Mouse (Mus musculus): ENCODE data around the gene Limd1. TPM values are rescaled to one million over a fixed set of nuclear protein-coding genes. Genes with fewer than 3 reads are reported as not detected.

Limd1 gene
- total RNA-seq, 2 experiments from 2014 or later, result 8.2 to 11.3 TPM

DNA sequence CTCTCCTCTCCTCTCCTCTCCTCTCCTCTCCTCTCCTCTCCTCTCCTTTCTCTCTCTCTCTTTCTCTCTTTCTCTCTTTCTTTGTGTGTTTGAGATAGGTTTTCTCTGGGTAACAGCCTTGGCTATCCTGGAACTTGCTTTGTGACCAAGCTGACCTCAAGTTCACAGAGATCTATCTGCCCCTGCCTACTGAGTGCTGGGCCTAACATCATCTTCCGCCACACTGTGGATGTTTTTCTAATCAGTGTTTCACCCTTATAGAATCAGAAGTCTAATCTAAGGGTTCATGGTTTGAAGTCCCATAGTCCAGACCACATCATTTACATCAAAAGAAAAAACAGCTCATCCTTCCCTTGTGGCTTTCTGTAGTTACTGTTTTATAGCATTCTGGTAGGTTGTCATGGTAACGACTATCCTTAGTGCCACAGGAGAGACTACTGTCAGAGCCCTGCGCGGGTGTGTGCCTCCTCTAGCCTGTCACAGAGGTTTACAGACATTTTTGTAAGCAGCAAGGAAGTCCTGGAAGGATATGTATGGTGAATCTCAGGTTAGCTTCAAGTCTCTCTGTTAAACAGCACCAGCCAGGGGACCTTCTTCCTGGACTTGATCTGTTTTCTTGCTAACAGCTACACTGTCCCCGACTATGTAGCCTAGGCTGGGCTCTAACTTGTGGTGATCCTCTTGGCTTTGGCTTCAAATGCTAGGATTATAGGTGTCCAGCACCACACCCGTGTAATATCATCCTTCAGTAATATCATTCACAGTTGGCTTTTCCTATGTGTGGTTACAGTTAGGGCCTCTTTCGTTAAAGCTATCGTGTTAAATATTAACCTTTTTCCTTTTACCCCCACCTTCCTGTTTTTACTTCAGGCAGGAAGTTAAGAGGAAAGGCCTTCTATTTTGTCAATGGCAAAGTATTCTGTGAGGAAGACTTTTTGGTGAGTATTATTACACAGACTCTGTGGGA lies 31.4 kb downstream of the Limd1 start:
- no peak for DNase-seq (ENCODE audit: low spot score in 2 of 2)

DNA sequence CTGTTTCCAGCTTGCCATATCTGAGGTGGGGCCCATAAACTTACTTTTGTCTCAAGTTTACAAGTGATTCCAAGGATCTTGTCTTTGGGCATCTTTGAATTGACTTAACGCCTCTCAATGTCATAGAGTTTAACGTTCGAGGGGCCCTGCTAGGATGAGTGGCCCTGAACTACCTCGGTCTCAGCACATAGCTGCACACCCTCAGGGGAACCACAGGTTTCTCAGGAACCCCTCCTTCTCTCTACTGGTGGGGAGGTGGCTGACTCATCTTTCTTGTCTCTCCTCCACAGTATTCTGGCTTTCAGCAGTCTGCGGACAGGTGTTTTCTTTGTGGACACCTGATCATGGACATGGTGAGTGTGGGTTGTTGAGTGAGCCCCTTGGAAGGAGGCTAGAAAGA lies 32.4 kb downstream of the Limd1 start:
- DNase-seq (ENCODE audit: low spot score in 2 of 2), result no peak

DNA sequence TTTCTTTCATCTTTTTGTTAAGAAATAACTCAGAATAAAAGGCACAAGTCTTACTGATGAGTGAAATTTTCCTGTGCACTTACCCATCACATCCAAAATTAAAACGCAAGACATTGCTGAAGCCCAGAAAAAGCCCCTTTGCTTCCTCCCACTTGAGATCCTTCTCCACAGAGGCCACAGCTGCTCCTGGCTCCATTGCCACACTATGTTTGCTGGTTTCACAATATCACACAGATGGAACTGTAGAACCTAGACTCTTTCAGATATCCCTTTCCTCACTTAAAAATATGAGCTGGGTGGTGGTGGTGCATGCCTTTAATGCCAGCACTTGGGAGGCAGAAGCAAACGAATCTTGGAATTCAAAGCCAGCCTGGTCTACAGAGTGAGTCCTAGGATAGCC lies 34.0 kb downstream of the Limd1 start:
- no peak for DNase-seq (ENCODE audit: low spot score in 2 of 2)

DNA sequence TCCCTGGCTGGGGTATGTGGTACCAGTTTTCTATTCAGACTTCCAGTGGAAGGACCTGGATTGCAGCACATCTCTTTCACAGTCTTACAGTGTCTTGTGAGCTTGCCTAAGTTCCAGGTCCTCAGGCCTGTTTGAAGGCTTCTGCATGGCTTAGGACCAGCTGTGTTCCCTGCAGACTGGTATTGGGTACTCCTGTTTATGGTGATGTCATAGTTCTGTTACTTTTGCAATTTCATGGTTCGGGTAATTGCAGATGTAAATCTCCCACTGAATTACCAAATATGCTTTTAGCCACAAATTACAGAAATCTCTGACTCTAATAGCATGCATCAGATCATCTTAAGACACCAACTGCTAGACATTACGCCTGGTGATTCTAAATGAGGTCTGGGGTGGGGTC lies 36.6 kb downstream of the Limd1 start:
- DNase-seq (ENCODE audit: low spot score in 2 of 2), result no peak

DNA sequence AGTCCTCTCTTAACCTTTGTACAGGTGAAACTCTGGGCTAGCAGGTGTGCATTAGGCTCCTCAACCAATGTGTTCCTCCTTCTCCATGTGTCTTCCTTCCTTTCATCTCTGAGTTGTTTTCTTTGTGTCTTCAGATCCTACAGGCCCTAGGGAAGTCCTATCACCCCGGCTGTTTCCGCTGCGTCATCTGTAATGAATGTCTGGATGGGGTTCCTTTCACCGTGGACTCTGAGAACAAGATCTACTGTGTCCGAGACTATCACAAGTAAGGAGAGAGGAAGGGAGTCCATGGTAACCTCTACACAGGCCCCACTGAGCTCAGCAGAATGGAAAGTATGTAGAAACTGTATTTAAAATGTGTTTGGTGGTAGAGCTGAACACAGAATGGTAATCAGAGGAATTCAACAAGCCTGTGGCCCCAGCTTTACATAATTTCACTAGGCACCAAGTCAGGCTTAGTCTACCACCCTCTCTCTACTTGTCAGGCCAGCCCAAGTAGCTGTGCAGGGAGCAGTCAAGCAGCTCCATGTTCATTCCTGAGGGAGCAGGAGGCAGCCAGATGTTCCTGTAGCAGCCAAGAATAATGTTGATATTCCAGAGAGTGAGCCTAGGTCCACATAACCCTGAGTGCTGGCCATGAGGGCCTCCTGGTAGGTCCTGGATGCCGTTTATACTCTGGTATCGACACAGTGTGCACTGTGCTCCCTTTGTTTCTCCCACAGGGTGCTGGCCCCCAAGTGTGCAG lies 38.3 kb downstream of the Limd1 start:
- no peak for DNase-seq (ENCODE audit: low spot score in 2 of 2)

DNA sequence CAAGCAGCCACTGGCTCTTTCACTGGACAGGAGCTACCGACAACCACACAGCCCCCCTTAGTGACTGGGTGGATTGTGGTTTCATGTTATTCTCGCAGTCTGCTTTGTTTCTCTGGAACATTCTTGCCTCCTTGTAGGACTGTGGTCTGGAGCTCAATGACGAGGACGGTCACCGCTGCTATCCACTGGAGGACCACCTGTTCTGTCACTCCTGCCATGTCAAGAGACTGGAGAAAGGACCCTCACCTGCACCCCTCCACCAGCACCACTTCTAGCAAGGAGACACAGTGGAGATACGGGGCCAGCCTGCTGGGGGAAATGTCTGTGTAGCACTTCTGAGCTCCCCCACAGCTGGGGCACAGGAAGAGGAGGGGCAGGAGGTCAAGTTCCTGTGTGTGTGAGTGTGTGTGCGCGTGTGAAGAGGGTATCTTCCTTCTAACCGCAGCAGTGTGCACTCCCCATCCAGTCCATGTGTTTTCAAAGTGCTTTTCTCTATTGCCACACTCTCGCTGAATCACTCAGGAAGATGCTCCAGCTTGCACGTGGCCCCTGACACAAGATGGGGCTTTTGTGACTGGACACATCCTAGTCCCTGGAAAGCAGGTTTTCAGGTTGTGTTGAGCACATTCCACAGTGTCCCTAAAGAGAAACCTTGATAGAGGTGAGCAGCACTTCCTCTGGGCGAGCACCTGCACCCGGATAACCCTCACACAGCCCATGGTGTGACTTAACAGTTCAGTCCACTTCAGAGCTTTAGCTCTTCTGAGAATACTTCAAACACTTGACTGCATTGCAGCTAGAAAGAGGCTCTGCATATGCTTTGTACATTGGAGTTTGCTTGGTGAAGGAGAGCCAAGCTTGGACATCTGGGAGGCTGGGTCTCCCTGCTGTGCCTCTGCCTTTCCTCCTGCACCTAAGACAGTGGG lies 40.7 kb downstream of the Limd1 start:
- no peak for DNase-seq (ENCODE audit: low spot score in 2 of 2)

DNA sequence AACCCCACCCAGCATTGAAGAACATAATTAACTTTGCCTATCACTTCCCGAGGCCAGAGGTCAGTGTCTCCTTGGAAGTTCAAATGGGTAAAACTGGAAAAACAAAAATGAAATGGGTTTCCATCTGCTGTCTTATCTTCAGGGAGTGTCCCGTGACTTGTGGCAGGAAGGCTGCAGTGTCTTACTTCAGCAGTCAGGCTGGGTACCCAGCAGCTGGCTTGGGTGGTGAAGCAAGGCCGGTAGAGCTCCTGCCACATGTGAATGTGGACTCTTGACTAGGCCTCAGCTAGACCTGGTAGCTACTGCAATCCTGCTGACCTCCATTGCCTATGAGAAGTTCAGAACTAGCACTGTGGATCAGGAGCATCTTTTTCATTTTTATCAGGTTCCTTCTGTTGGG lies 42.2 kb downstream of the Limd1 start:
- DNase-seq (ENCODE audit: low spot score in 2 of 2), result no peak

DNA sequence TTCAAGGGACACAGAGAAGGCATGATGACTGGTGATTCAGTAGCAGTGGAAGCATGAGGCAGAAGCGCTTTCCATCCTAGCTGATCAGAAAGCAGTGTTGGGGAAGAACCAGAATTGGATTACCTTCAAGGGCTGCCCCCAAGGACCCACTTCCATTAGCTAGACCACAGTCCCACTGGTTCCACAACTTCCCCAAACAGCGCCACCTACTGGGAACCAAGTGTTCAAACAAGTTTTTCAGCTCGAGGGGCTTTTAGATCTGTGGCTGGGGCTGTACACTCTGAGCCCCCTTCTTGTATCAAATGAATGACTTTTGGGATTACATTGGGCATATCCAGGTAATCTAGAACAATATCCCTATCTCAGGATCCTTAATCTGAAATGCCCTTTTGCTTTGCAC lies 45.2 kb downstream of the Limd1 start:
- no peak for DNase-seq (ENCODE audit: low spot score in 2 of 2)

DNA sequence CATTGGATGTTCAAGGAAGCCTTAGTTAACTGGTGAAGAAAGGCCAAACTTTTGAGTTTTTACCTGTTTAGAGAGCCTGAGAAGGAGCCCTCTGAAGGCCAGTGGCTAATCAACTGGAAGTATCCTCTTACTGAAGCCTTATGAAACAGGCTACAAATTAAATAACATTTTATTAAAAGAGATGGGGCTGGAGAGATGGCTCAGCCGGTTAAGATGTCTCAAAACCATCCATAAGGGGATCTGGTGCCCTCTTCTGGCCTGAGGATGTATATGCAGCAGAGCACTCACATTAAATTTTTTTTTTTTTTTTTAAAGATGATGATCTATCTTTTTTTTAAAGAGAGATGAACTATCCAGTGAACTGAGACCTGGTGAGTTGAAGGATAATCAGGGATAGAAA lies 46.6 kb downstream of the Limd1 start:
- peak; percentile 46 to 70 for DNase-seq (ENCODE audit: low spot score in 2 of 2)

DNA sequence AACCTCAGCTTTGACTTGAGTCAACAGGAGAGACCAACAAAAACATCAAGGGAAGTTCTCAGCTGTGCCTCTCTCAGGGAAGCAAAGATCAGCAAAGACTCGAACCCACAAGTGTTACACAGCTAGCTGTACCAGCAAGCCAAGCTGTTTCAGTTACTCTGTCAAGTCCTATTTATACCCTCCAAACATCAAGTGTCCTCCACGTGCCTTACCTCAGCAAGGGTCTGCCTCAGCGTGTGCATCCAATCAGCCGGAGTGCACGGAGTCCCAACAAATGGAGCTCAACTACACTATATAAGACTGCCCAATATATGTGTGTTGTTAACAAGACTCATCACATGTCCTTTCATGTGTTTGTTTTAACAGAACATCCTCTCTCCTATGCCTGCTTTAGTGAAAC lies 48.0 kb downstream of the Limd1 start:
- no peak for DNase-seq (ENCODE audit: low spot score in 2 of 2)

DNA sequence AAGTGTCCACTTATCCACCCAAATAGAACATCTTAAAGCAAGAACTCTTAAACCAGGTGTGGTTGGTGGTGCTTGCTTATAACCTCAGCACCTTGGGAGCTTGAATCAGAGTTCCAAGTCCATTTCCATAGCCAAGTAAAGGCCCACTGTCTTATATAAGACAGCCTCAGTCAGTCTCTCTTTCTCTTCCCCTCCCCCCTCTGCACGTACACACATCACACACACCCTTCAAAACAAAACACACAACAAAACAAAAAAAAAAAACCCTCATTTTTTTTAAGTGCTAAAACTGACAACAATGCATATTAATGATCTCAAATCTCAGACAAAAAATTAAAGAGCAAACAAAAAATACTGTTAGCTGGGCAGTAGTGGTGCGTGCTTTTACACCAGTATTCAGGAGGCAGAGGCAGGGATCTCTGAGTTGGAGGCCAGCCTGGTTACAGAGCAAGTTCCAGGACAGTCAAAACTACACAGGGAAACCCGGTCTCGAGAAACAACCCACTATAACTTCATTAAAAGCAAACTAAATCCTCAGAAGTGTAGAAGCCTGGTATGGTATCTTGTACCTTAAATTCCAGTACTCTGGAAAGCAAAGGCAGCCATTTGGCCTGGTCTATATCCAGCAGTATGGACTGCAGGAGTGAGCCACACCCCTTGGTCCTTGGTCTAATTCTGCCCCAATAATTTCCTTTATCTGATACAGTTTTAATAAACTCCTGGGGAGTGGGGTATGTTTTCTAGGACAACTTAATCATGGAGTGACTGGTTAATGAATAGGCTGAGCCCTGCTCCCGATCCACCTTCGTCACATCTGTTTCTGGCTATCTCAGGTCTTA lies 49.8 kb downstream of the Limd1 start:
- no peak for DNase-seq (ENCODE audit: low spot score in 2 of 2)

DNA sequence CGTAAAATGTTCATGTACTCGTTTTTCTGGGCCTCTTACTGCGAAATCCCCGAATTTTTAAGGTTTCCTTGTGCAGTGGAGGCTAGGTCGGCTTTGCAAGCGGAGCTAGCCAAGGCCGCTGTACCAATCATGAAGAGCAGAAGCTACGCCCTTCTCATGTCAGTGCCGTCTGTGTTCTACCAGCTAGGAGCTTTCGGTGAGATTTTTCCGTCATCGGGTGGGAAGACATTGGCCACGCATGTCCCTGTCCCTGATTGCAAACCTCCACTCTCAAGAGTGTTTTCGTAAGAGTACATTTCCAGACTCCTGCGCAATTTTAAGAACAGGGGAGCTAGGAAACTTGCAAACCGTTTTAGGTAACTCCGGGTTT lies 50.4 kb downstream of the Limd1 start:
- DNase-seq (ENCODE audit: low spot score in 2 of 2), result no peak

DNA sequence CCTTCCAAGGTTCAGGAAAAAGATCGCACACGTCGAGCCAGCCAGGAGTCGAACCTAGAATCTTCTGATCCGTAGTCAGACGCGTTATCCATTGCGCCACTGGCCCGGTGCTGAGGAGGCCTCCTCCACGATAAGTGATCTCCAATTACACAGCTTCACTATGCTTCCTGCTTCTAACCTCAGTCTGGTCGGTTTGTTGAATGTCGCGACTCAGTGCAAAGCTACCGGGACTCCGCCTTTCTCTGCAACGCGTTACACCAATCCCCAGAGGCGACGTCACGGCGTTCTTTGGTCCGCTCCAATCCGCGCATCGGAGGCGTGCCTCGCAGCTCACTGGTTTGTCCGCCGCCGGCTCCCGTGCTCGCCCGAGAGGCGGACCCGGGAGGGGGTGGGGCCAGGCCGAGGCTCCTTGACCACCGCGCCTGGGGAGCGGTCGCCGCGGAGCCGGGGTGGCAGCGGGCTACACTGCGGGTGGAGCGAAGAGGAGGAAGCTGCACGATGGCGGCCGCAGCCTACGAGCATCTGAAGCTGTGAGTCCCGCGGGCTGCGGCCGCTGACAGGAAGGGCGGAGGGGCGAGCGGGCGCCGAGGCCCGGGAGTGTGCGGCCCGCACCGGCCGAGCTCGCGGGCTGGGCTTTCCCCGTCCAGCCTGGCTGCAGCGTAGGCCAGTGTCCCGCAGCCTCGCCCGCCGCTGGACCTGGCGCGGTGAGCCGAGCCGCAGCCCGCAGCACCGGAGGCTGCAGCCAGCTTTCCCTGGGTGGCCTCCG lies 51.1 kb downstream of the Limd1 start, which contains the start of gene Sacm1l:
Sacm1l (plus strand) TSS at position 368 of the 766 bp plus-strand sequence.
- peak; percentile 96 to 99 for DNase-seq (ENCODE audit: low spot score in 2 of 2)

DNA sequence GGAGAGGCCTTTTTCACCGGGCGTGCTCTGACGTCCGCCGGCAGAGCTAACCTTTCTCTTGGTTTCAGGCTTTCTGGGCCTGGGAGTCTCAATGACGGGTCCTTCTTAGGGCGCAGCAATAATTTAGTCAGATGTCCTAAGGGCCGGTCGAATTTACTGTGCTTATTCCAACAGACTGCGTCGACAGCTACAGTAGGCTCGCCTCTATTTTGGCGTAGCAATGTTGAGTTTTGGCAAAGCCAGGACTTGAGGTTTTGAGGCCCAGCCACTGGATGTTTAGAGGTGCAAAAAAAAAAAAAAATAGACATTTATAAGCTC lies 51.6 kb downstream of the Limd1 start:
- no peak for DNase-seq (ENCODE audit: low spot score in 2 of 2)

DNA sequence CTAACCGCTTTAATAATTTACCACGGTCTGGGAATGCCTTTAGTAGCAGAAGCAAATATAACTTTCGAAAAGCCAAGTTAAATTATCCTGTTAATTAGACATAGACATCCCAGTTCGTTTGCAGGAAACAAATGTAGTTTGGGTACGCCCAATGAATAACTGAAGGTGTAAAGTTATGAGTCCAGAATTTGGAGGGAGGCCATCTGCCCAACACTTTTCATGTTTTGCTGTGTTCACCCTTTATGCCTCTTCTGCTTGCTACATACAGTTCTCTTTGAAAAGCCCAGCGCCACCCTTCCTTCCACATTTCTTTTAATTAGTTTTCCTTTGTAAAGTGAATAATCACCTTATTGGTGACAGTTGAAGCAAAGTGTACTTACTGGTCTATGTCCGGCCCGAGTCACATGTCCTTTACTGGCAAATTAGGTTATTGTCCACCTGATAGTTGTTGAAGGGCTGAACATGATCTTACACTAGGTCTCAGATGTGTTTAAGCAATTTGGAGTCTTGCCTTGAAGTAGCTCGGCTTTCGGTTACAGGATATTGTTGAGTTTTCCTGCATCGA lies 52.1 kb downstream of the Limd1 start:
- no peak for DNase-seq (ENCODE audit: low spot score in 2 of 2)

DNA sequence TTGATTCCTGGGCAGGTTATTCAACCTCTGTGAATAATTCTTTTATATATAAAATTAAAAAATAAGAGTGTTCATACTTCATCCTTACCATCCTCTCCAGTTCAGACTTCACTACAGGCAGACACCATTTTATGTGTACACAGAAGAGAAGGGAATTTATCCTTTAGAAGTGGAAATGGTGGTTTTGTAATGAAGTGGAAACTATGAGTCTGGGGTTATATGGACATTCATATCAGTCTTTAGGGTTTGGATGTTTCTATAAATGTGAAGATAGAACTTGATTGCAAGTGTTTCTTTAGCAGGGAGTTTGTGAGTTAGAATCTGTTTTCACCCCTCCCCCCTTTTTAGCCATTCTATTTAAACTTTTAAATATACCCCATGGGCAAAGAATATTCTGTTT lies 52.7 kb downstream of the Limd1 start:
- DNase-seq (ENCODE audit: low spot score in 2 of 2), result no peak

DNA sequence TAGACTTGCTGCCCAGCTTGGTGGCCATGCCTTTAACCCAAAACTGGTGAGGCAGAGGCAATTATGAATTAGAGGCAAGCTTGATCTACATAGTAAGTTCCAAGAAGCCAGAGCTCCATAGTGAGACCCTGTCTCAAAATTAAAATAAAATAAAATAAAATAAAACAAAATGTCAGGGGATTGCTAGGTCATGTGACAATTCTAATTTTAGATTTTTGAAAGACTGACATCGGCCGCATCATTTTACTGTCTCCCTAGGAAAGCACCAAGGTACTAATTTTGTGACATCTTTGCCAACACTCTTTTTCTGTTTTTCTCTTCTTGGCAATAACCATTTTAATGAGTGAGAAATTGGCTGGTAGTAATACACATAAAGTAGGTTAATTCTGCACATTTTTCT lies 58.1 kb downstream of the Limd1 start:
- no peak for DNase-seq (ENCODE audit: low spot score in 2 of 2)

DNA sequence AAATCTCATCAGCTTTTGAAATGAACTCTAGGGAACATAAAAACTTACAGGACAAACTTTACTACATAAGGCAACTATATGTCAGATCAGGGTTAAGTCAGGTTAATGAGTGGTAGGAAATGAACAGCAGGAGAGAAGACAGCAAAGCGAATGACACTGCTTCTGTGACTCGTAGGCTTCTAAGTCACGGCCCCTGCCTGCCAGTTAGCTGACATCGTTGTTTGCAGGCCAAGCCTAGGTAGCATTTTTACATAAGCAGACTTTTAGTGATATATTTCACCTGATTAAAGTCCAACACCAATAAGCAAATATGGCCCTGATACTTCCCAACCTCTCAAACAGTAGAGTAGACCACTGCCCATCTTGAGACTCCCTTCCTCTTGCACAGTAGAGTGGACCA lies 59.7 kb downstream of the Limd1 start:
- no peak for DNase-seq (ENCODE audit: low spot score in 2 of 2)

DNA sequence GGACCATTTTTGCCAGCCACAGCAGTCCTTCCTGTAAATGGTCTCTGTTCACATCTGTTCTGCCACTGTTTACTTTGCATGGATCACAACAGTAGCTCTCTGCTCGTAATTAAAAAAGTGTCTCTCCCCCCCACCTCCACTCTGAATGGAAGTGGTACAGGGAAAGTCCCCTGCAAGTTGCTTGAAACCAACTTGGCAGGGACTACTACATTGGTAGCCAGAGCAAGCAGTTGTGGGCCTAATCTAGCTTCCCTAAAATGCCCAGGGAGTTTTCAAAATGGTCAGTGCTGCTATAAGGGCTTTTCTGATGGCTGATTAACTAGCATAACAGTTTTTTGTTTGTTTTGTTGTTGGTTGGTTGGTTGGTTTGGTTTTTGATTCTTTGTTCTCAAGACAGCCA lies 60.6 kb downstream of the Limd1 start:
- no peak for DNase-seq (ENCODE audit: low spot score in 2 of 2)
